Mouse (Mus musculus) right cerebral cortex, postnatal 10 days (tissue): ENCODE measurements around the gene Tsen34.
"Not testable (repeated sequence)": the region's sequence is repeated elsewhere in the genome, so short reads cannot be mapped to it uniquely, and the experiment has no call there.

Experiments
- DNase-seq, 2 experiments: peaks; one replicate each; pipeline ENCODE4 v3.0.0; 2021; ENCODE audit warnings: low spot score in 2 of 2

Tsen34 gene

GRCm38 (mm10) chr7:3720268-3720667, 27.6 kb downstream of the Tsen34 start, which contains the start of gene Pirb:
Gene Pirb (minus strand): TSS chr7:3720391.
- not testable (repeated sequence) for DNase-seq

- not testable (repeated sequence) for DNase-seq
Measured at GRCm38 (mm10) chr7:3725459-3725858, 32.8 kb downstream of the Tsen34 start.

- DNase-seq = not testable (repeated sequence)
Measured at GRCm38 (mm10) chr7:3732675-3733074, 40.0 kb downstream of the Tsen34 start.
